Mouse (Mus musculus): ENCODE measurements around the gene Gm10645.

- no peak for TF ChIP-seq RCOR1 (IDR thresholded peaks at IDR 0.05; ENCODE audit: low read depth, low read length)
- TF ChIP-seq EP300 (IDR thresholded peaks at IDR 0.05; ENCODE audit: low read depth in 1 of 2, low read length in 2 of 2), result no peak
- TF ChIP-seq POLR2AphosphoS5 (IDR thresholded peaks at IDR 0.05; ENCODE audit: borderline replicate concordance, low read depth, low read length), result no peak
Observed at GRCm38 (mm10) chr8:83199715-83200114, 33.7 kb upstream of the Gm10645 start.
